Mouse (Mus musculus): Measurements from ENCODE around the gene Nfatc2. TPM values are rescaled to one million over a fixed set of nuclear protein-coding genes. Genes with fewer than 3 reads are reported as not detected.

Gene Nfatc2
- total and polyA plus RNA-seq, 3 experiments = not detected

DNA sequence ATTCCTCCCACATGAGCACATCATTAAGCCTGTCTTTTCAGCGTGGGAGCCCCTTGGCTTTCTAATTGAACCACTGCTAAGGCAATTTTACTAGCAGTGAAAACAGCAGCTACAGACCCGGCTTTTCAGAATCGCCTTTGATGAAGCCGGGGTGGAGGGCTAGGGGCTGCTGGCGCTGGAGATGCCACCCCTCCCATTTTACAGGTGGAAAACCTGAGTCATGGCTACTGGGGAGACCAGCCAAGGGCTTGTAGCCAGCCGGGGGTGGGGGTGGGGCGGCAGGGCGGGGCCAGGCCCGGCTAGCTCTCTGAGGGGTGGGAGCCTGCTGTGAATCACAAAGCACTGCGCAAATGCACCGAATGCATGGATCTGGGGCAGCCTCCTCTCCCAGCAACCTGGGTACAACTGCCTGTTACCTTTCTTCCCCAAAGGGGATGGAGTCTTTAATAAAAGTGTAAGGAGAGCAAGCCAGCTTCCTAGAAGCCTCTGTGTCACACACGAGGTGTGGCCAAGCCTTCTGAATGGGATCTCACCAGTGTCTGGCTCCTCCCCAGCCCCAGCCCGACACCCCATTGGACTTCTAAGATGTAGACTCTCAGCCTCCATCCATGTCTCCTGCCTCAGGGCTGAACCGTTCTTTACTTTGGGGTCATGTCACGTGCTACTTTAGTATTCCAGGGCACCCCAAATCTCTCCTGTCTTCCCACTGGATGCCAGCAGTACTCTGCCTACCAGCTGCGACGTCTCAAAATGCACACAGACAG, 75.9 kb downstream of the Nfatc2 start:
- H3K9ac ChIP-seq (ENCODE audit: control insufficient read depth, low read depth, low read length, poor library complexity, severe bottlenecking) = no peak overlapping the region
- no peak for DNase-seq (ENCODE audit: low read depth, low spot score)
- H3K27ac ChIP-seq (ENCODE audit: control insufficient read depth, low read depth, low read length) = no peak overlapping the region
- no peak overlapping the region for H3K4me3 ChIP-seq (ENCODE audit: control insufficient read depth in 1 of 2, insufficient read depth in 1 of 2, low read depth in 2 of 2, low read length in 2 of 2)
- H3K27me3 ChIP-seq (ENCODE audit: control insufficient read depth in 1 of 2, insufficient read depth in 2 of 2, low read length in 2 of 2) = no peaks in the 10 kb centered on the region
- no peak for TF ChIP-seq MXI1 (IDR thresholded peaks at IDR 0.05; ENCODE audit: low read depth, low read length)
- TF ChIP-seq TCF12 (IDR thresholded peaks at IDR 0.05; ENCODE audit: low read depth, low read length) = no peak
- TF ChIP-seq GABPA (IDR thresholded peaks at IDR 0.05; ENCODE audit: low read depth, low read length) = no peak
- H3K4me1 ChIP-seq (ENCODE audit: control insufficient read depth in 1 of 2, insufficient read depth in 2 of 2, low read length in 2 of 2) = no peaks in the 10 kb centered on the region
- H3K36me3 ChIP-seq (ENCODE audit: control insufficient read depth in 1 of 2, insufficient read depth in 2 of 2, low read length in 2 of 2) = no peaks in the 10 kb centered on the region
- H3K9me3 ChIP-seq (replicated peaks; ENCODE audit: insufficient read depth, low read length) = no peaks in the 10 kb centered on the region
- H3K79me2 ChIP-seq (ENCODE audit: control insufficient read depth, insufficient read depth, low read length, poor library complexity) = no peaks in the 10 kb centered on the region

DNA sequence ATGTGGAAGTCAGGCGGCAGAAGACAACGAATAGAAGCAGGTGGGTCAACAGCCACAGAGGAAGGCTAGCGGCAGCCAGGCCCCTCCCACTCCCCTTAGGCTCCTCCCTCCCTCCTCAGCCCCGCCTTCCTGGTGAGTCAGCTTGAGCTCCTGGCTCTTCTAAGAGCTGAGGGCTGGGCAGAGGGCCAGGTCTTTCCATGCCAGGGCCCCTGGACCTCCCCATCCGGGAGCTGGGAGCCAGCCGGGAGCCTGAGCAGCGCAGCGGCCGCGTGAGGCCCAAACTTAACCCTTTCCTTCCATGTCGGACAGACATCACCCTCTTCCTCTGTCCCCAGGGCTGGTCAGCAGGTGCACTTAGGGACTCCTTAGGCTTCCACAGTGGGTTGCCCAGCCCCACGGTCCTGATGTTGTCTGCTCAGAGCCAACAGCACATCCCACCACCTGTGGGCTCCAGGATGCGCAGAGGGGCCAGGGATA, 76.5 kb downstream of the Nfatc2 start:
- Histone ChIP-seq H3K36me3 (ENCODE audit: control insufficient read depth in 1 of 2, insufficient read depth in 2 of 2, low read length in 2 of 2) (no peaks in the 10 kb centered on the region), H3K27ac (ENCODE audit: control insufficient read depth, low read depth, low read length) (no peak overlapping the region), H3K27me3 (ENCODE audit: control insufficient read depth in 1 of 2, insufficient read depth in 2 of 2, low read length in 2 of 2) (no peaks in the 10 kb centered on the region), H3K9me3 (replicated peaks; ENCODE audit: insufficient read depth, low read length) (no peaks in the 10 kb centered on the region), H3K79me2 (ENCODE audit: control insufficient read depth, insufficient read depth, low read length, poor library complexity) (no peaks in the 10 kb centered on the region), H3K9ac (ENCODE audit: control insufficient read depth, low read depth, low read length, poor library complexity, severe bottlenecking) (no peak overlapping the region), H3K4me1 (ENCODE audit: control insufficient read depth in 1 of 2, insufficient read depth in 2 of 2, low read length in 2 of 2) (no peaks in the 10 kb centered on the region), H3K4me3 (ENCODE audit: control insufficient read depth in 1 of 2, insufficient read depth in 1 of 2, low read depth in 2 of 2, low read length in 2 of 2) (no peak overlapping the region)
- TF ChIP-seq USF2 (IDR thresholded peaks at IDR 0.05; ENCODE audit: borderline replicate concordance in 1 of 2, insufficient read depth in 1 of 2, low read depth in 1 of 2, low read length in 2 of 2) = no peak
- no peak for TF ChIP-seq TBP (IDR thresholded peaks at IDR 0.05; ENCODE audit: low read depth, low read length)
- TF ChIP-seq EP300 (IDR thresholded peaks at IDR 0.05; ENCODE audit: low read depth in 1 of 2, low read length in 2 of 2) = no peak
- TF ChIP-seq ZKSCAN1 (IDR thresholded peaks at IDR 0.05; ENCODE audit: low read depth, low read length) = no peak
- no peak for TF ChIP-seq MAFK (IDR thresholded peaks at IDR 0.05; ENCODE audit: borderline replicate concordance, low read depth, low read length)
- no peak for TF ChIP-seq KAT2A (conservative IDR thresholded peaks at IDR 0.05; ENCODE audit: low read depth, low read length)
- TF ChIP-seq MXI1 (IDR thresholded peaks at IDR 0.05; ENCODE audit: low read depth, low read length) = no peak
- no peak for TF ChIP-seq E2F4 (IDR thresholded peaks at IDR 0.05; ENCODE audit: borderline replicate concordance, low read depth, low read length)
- TF ChIP-seq GATA1 (IDR thresholded peaks at IDR 0.05; ENCODE audit: low read depth, low read length) = no peak
- TF ChIP-seq MAZ (IDR thresholded peaks at IDR 0.05; ENCODE audit: low read depth, low read length) = no peak
- TF ChIP-seq CHD1 (IDR thresholded peaks at IDR 0.05; ENCODE audit: low read depth, low read length) = no peak
- no peak for TF ChIP-seq NELFE (IDR thresholded peaks at IDR 0.05; ENCODE audit: low read depth, low read length)
- TF ChIP-seq SIN3A (IDR thresholded peaks at IDR 0.05; ENCODE audit: low read length) = no peak
- no peak for TF ChIP-seq RCOR1 (IDR thresholded peaks at IDR 0.05; ENCODE audit: low read depth, low read length)
- TF ChIP-seq ZMIZ1 (IDR thresholded peaks at IDR 0.05; ENCODE audit: low read depth, low read length) = no peak
- no peak for DNase-seq (ENCODE audit: low read depth, low spot score)

Data from MEL (cell line).